Mouse (Mus musculus) megakaryocyte, embryonic 14.5 days (primary cell): ENCODE data around the gene Fam131a.

Experiments used
- FLI1 ChIP-seq: IDR thresholded peaks from 2 replicates; pipeline ENCODE4 v1.6.1; 2012; ENCODE audit warnings: low read length, inconsistent platforms, mixed read lengths
- GATA1 ChIP-seq: IDR thresholded peaks from 3 replicates; pipeline ENCODE4 v1.6.1; 2012; ENCODE audit warnings: mixed read lengths, low read length, inconsistent platforms, borderline replicate concordance

- TF ChIP-seq GATA1 (no peak), FLI1 (no peak)
Measured at GRCm38 (mm10) chr16:20695622-20696323, 2.7 kb downstream of the Fam131a start.
